13 mouse cellular contexts compared by ENCODE assay signal in the genomic region with DNA sequence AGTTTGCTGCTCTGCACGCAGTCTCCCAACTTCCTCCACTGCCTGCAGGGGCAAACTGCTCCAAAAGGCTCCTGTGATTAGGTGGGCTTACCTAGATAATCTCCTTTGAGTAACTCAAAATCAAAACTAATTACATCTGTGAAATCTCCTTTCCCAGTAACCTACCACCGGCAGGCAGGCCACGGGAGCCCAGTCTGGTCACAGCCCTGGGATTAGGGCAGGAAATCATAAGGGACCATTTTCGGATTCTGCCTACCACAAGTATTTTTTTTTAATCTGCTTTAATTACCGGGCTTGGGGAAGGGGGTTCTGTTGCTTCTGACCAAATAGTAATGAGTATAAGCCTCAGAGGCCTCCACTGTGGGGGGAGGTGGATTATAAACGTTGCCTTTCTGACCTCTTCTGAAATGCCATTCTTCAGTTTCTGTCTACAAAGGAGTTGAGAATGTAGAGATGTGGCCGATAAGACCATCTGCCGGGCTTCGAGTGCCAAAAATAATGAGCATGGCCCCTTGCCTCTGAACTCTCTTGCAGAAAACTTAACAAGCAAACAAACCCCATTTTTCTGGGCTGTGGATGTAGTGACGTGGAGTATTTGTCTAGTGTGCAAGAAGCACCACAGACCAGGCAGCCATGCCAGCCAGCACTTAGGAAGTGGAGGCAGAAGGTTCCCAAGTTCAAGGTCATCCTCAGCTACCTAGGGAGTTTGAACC.
DNase-seq lines count a peak whose midpoint lies in the region; ATAC-seq lines count a peak whose summit lies in the region.
"Had no signal": no experiment of that assay in that cellular context is flagged by ENCODE, and none has a peak within 500 bp of the region (broad histone marks: within the 10 kb centered on the region; RNA-seq: fewer than 3 reads in every experiment).

No protein-coding gene starts in this region.

- WGBS in heart, embryonic 10.5 days = 50% methylated on average over 10 of the region's 10 CpGs
- 32% methylated on average over 10 of the region's 10 CpGs for WGBS in kidney, embryonic 16.5 days
- 39% methylated on average over 10 of the region's 10 CpGs for WGBS in embryonic facial prominence, embryonic 10.5 days
- 28% methylated on average over 10 of the region's 10 CpGs for WGBS in limb, embryonic 12.5 days
- WGBS in neural tube, embryonic 15.5 days = 55% methylated on average over 10 of the region's 10 CpGs

- H3K4me3 ChIP-seq in heart, embryonic 10.5 days = no peak overlapping the region
- no peak overlapping the region for H3K4me3 ChIP-seq in kidney, embryonic 16.5 days (ENCODE audit: low read length)
- H3K4me3 ChIP-seq in embryonic facial prominence, embryonic 10.5 days = no peak overlapping the region
- H3K4me3 ChIP-seq in limb, embryonic 12.5 days (replicated peaks) = no peak overlapping the region
- H3K4me3 ChIP-seq in neural tube, embryonic 15.5 days (replicated peaks) = no peak overlapping the region
- H3K4me3 ChIP-seq: liver, embryonic 15.5 days had no signal

- H3K4me2 ChIP-seq in kidney, embryonic 16.5 days (replicated peaks; ENCODE audit: low read depth, low read length) = no peak overlapping the region
- no peak overlapping the region for H3K4me2 ChIP-seq in limb, embryonic 12.5 days
- H3K4me2 ChIP-seq in neural tube, embryonic 15.5 days = no peak overlapping the region
- H3K4me2 ChIP-seq: liver, embryonic 15.5 days had no signal

- H3K4me1 ChIP-seq in heart, embryonic 10.5 days = peaks cover 70% of the 10 kb centered on the region
- peaks cover 55% of the 10 kb centered on the region for H3K4me1 ChIP-seq in kidney, embryonic 16.5 days (ENCODE audit: insufficient read depth, low read length)
- peaks cover 56% of the 10 kb centered on the region for H3K4me1 ChIP-seq in embryonic facial prominence, embryonic 10.5 days
- H3K4me1 ChIP-seq in limb, embryonic 12.5 days (replicated peaks) = peaks cover 50% of the 10 kb centered on the region
- peaks cover 4% of the 10 kb centered on the region for H3K4me1 ChIP-seq in neural tube, embryonic 15.5 days

- no peak for ATAC-seq in kidney, embryonic 16.5 days (ENCODE audit: low FRiP score, low TSS enrichment)
- ATAC-seq in limb, embryonic 12.5 days (ENCODE audit: insufficient number of reproducible peaks, insufficient read depth, low FRiP score, low TSS enrichment, low read depth) = no peak
- ATAC-seq in neural tube, embryonic 15.5 days (ENCODE audit: low FRiP score) = no peak
- ATAC-seq: activated CD4-positive, CD25-positive, alpha-beta regulatory T cell, adult 4 months; midbrain, embryonic 16.5 days had no signal

- peak overlapping the region; percentile 67 for H3K27ac ChIP-seq in heart, embryonic 10.5 days
- H3K27ac ChIP-seq in kidney, embryonic 16.5 days (ENCODE audit: low read length) = peak overlapping the region; percentile 45; the same call in 1 of the 2 replicates
- H3K27ac ChIP-seq in embryonic facial prominence, embryonic 10.5 days (replicated peaks) = peak overlapping the region; percentile 63
- H3K27ac ChIP-seq in limb, embryonic 12.5 days = peak overlapping the region; percentile 17; the same call in 1 of the 2 replicates
- H3K27ac ChIP-seq in neural tube, embryonic 15.5 days (replicated peaks) = no peak overlapping the region
- H3K27ac ChIP-seq: liver, embryonic 15.5 days had no signal

- no peaks in the 10 kb centered on the region for H3K27me3 ChIP-seq in heart, embryonic 10.5 days (ENCODE audit: insufficient read depth, poor library complexity, severe bottlenecking)
- H3K27me3 ChIP-seq in kidney, embryonic 16.5 days (ENCODE audit: insufficient read depth, low read length) = no peaks in the 10 kb centered on the region
- no peaks in the 10 kb centered on the region for H3K27me3 ChIP-seq in embryonic facial prominence, embryonic 10.5 days (replicated peaks; ENCODE audit: low read depth, poor library complexity, severe bottlenecking)
- peaks cover 15% of the 10 kb centered on the region; the same call in 1 of the 2 replicates for H3K27me3 ChIP-seq in limb, embryonic 12.5 days
- no peaks in the 10 kb centered on the region for H3K27me3 ChIP-seq in neural tube, embryonic 15.5 days (replicated peaks)
- H3K27me3 ChIP-seq: liver, embryonic 15.5 days had no signal

- no peak for DNase-seq in heart, embryonic 10.5 days (ENCODE audit: low spot score)
- DNase-seq in heart, postnatal 36 days = no peak
- no peak for DNase-seq in kidney, postnatal 36 days
- peak; percentile 52 for DNase-seq in embryonic facial prominence, embryonic 10.5 days (ENCODE audit: low spot score)
- DNase-seq in neural tube, embryonic 10.5 days (ENCODE audit: extremely low spot score, low spot score) = no peak
- DNase-seq: cerebellum, adult 18-20 months had no signal

- no peaks in the 10 kb centered on the region for H3K9me3 ChIP-seq in heart, embryonic 10.5 days
- no peaks in the 10 kb centered on the region for H3K9me3 ChIP-seq in kidney, embryonic 16.5 days (ENCODE audit: low read length)
- no peaks in the 10 kb centered on the region for H3K9me3 ChIP-seq in embryonic facial prominence, embryonic 10.5 days
- no peaks in the 10 kb centered on the region for H3K9me3 ChIP-seq in limb, embryonic 12.5 days
- H3K9me3 ChIP-seq in neural tube, embryonic 15.5 days (replicated peaks) = no peaks in the 10 kb centered on the region
- H3K9me3 ChIP-seq: liver, embryonic 15.5 days had no signal

- H3K36me3 ChIP-seq in heart, embryonic 10.5 days = no peaks in the 10 kb centered on the region
- H3K36me3 ChIP-seq in kidney, embryonic 16.5 days (ENCODE audit: insufficient read depth, low read length) = no peaks in the 10 kb centered on the region
- H3K36me3 ChIP-seq in embryonic facial prominence, embryonic 10.5 days (replicated peaks) = no peaks in the 10 kb centered on the region
- no peaks in the 10 kb centered on the region for H3K36me3 ChIP-seq in limb, embryonic 12.5 days
- no peaks in the 10 kb centered on the region for H3K36me3 ChIP-seq in neural tube, embryonic 15.5 days
- H3K36me3 ChIP-seq: G1E; liver, embryonic 15.5 days had no signal

- H3K9ac ChIP-seq in kidney, embryonic 16.5 days (replicated peaks; ENCODE audit: low read length) = no peak overlapping the region
- H3K9ac ChIP-seq in limb, embryonic 12.5 days (replicated peaks) = no peak overlapping the region
- no peak overlapping the region for H3K9ac ChIP-seq in neural tube, embryonic 15.5 days (replicated peaks)
- H3K9ac ChIP-seq: liver, embryonic 15.5 days had no signal

- intact Hi-C loops in heart, postnatal 36 days (cut with DNase I) = no loop called here
